Mouse (Mus musculus): Measurements from ENCODE around the gene Spop. TPM values are rescaled to one million over a fixed set of nuclear protein-coding genes. Genes with fewer than 3 reads are reported as not detected.

Spop gene
- total RNA-seq, 2 experiments from 2014 or later, result 173 to 190 TPM

GRCm38 (mm10) chr11:95384973-95385320 lies 28.9 kb upstream of the Spop start:
- DNase-seq, result no peak
- intact Hi-C loops (cut with DNase I; ENCODE audit: low total_unique reads), result loop anchor here (5.0 to 10.0 kb wide), 2 partner anchors 48 to 120 kb away; partner anchors contain the start of genes Fam117a and Tac4

GRCm38 (mm10) chr11:95387354-95387753 lies 26.5 kb upstream of the Spop start:
- no peak for DNase-seq
- intact Hi-C loops (cut with DNase I; ENCODE audit: low total_unique reads), result loop anchor here (10.0 kb wide), 1 partner anchor 123 kb away; the partner anchor contains the start of gene Tac4

- DNase-seq, result no peak
- intact Hi-C loops (cut with DNase I; ENCODE audit: low total_unique reads), result loop anchor here (2.0 to 10.0 kb wide), 2 partner anchors 124 to 128 kb away; partner anchors contain the start of gene Tac4
Observed at GRCm38 (mm10) chr11:95389006-95389405, 24.9 kb upstream of the Spop start.

- intact Hi-C loops (cut with DNase I; ENCODE audit: low total_unique reads), result loop anchor here (5.0 kb wide), 1 partner anchor 42 kb away; no protein-coding TSS in a partner anchor
- DNase-seq, result no peak
Observed at GRCm38 (mm10) chr11:95390420-95390819, 23.5 kb upstream of the Spop start.

GRCm38 (mm10) chr11:95391201-95391600 lies 22.7 kb upstream of the Spop start:
- no peak for DNase-seq
- intact Hi-C loops (cut with DNase I; ENCODE audit: low total_unique reads), result loop anchor here (5.0 kb wide), 1 partner anchor 41 kb away; no protein-coding TSS in a partner anchor

- DNase-seq, result peak; percentile 45
- intact Hi-C loops (cut with DNase I; ENCODE audit: low total_unique reads), result loop anchor here (5.0 kb wide), 1 partner anchor 41 kb away; no protein-coding TSS in a partner anchor
Observed at GRCm38 (mm10) chr11:95391743-95392142, 22.1 kb upstream of the Spop start.

- DNase-seq, result peak; percentile 80
- intact Hi-C loops (cut with DNase I; ENCODE audit: low total_unique reads), result loop anchor here (5.0 kb wide), 1 partner anchor 40 kb away; no protein-coding TSS in a partner anchor
Observed at GRCm38 (mm10) chr11:95392223-95392667, 21.6 kb upstream of the Spop start.

- DNase-seq, result no peak
- intact Hi-C loops (cut with DNase I; ENCODE audit: low total_unique reads), result loop anchor here (5.0 kb wide), 1 partner anchor 39 kb away; no protein-coding TSS in a partner anchor
Observed at GRCm38 (mm10) chr11:95392708-95393499, 21.0 kb upstream of the Spop start.

- DNase-seq, result no peak
- intact Hi-C loops (cut with DNase I; ENCODE audit: low total_unique reads), result loop anchor here (5.0 kb wide), 1 partner anchor 39 kb away; no protein-coding TSS in a partner anchor
Observed at GRCm38 (mm10) chr11:95393500-95393816, 20.4 kb upstream of the Spop start.

- intact Hi-C loops (cut with DNase I; ENCODE audit: low total_unique reads), result loop anchor here (5.0 kb wide), 1 partner anchor 38 kb away; no protein-coding TSS in a partner anchor
- DNase-seq, result no peak
Observed at GRCm38 (mm10) chr11:95394112-95394511, 19.8 kb upstream of the Spop start.

GRCm38 (mm10) chr11:95396548-95396947 lies 17.3 kb upstream of the Spop start:
- intact Hi-C loops (cut with DNase I; ENCODE audit: low total_unique reads), result no loop called here
- no peak for DNase-seq

- DNase-seq, result peak; percentile 70
- intact Hi-C loops (cut with DNase I; ENCODE audit: low total_unique reads), result no loop called here
Observed at GRCm38 (mm10) chr11:95397843-95398835, 15.7 kb upstream of the Spop start.

GRCm38 (mm10) chr11:95399520-95400020 lies 14.3 kb upstream of the Spop start:
- no peak for DNase-seq
- intact Hi-C loops (cut with DNase I; ENCODE audit: low total_unique reads), result no loop called here

- DNase-seq, result no peak
- intact Hi-C loops (cut with DNase I; ENCODE audit: low total_unique reads), result no loop called here
Observed at GRCm38 (mm10) chr11:95401568-95401967, 12.3 kb upstream of the Spop start.

- intact Hi-C loops (cut with DNase I; ENCODE audit: low total_unique reads), result no loop called here
- DNase-seq, result peak; percentile 45
Observed at GRCm38 (mm10) chr11:95402196-95402595, 11.7 kb upstream of the Spop start.

- intact Hi-C loops (cut with DNase I; ENCODE audit: low total_unique reads), result no loop called here
- DNase-seq, result no peak
Observed at GRCm38 (mm10) chr11:95402658-95403101, 11.2 kb upstream of the Spop start.

GRCm38 (mm10) chr11:95403382-95404340 lies 10.2 kb upstream of the Spop start:
- intact Hi-C loops (cut with DNase I; ENCODE audit: low total_unique reads), result no loop called here
- no peak for DNase-seq

GRCm38 (mm10) chr11:95405771-95406170 lies 8.1 kb upstream of the Spop start:
- DNase-seq, result peak; percentile 46
- intact Hi-C loops (cut with DNase I; ENCODE audit: low total_unique reads), result no loop called here

Measured in gastrocnemius, postnatal 14 days (tissue).